Mouse (Mus musculus): ENCODE results near the gene Ace.

- TF ChIP-seq POLR2A (IDR thresholded peaks at IDR 0.05; ENCODE audit: borderline replicate concordance, low read depth, low read length) (no peak), CTCF (IDR thresholded peaks at IDR 0.05; ENCODE audit: low read depth, low read length) (no peak)
Observed at GRCm38 (mm10) chr11:106033491-106033919, 65.8 kb downstream of the Ace start.

Data from bone marrow macrophage, adult 2 months (primary cell).